Mouse (Mus musculus): ENCODE data around the gene Negr1.

The Negr1 gene

GRCm38 (mm10) chr3:156896552-156896951 lies 335.0 kb downstream of the Negr1 start:
- no peak for DNase-seq (ENCODE audit: inconsistent age in 2 of 2, low spot score in 1 of 2)

- no peak for DNase-seq (ENCODE audit: inconsistent age in 2 of 2, low spot score in 1 of 2)
Observed at GRCm38 (mm10) chr3:156901140-156901539, 339.5 kb downstream of the Negr1 start.

DNA sequence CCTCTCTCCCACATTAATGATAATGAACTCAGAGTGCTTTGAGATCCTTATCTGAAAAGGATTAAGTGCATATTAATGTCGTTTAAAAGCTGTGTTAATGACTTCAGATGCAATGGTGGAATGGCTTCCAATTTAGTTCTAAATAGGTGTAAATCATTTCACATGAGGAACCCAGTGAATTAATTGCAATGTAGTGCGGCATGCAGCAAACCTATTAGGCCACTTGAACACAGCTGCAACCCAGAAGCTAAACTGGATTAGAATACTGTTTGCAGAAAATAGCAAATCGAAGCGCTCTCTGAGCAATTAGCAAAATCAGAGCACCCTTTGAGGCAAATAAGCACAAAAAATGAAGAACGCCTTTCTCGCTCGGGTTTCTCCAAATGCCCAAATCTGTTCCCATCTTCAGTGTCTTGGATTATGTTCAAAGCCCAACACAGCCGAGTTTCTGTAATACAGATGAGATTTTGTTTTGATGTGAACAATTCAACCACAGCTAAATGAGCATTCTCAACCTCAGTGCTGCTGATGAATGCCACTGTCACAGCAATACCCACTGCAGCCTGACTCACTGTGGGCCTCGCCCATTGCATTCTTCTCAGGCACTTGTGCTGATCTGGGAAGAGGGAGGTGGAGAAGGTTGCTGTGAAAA lies 342.5 kb downstream of the Negr1 start:
- no peak for DNase-seq (ENCODE audit: inconsistent age in 2 of 2, low spot score in 1 of 2)

GRCm38 (mm10) chr3:156912816-156913215 lies 351.2 kb downstream of the Negr1 start:
- peak in 1 of 2 experiments; percentile 45 for DNase-seq (ENCODE audit: inconsistent age in 2 of 2, low spot score in 1 of 2)

DNA sequence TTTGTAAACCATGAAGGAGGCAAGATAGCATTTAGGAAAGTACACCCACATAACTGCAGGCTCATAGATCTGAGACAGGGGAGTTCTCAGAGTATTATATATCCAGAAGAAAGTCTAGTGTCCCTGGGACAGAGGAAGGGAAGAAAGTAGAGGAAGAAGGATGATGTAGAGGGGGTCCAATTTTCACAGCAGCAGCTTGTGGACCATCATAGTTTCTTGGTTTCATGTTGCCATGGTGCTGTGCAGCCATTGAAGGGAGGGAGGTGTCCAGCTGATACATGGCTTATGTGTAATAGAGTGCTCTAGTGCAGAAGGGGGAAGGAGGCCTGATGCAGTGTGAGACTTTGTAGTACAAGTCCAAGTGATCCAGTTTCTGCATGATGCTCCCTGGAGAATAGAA lies 359.8 kb downstream of the Negr1 start:
- DNase-seq (ENCODE audit: inconsistent age in 2 of 2, low spot score in 1 of 2) = no peak

DNA sequence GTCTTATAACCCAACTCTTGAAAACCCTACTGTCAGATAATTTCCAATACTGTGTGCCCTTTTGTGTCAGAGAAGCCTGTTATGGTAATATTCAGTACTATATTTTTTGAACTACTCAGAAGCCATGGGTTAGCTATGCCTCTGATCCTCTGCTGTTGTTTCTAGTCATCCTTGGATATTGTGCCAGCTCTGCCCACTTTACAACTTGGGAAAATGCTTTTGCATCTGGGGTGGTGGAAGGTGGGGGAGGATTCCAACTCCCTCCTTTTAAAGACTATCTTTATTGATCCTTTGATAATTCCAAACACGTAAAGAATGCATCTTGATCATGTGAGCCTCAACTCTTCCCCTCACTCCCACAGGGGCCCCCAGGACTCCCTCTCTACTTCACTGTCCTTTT lies 361.6 kb downstream of the Negr1 start:
- no peak for DNase-seq (ENCODE audit: inconsistent age in 2 of 2, low spot score in 1 of 2)

DNA sequence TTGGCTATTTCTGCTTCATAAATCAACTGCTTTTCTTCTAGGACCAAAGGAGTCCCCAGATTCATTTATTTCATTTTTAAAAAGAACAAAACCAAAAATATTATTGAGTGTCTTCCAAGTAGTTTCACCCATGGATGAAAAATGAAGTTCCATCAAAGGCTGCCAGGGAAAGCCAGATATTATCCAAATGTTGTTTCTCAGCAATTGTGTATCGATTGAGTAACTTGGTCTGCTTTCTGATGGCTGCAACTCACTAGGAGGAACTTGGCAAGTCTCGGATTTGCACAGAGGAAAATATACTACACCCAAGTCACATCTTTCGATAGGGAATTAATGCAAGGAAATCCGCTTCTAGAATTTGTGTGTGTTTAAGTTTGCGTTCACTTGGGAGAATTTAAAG lies 363.5 kb downstream of the Negr1 start:
- no peak for DNase-seq (ENCODE audit: inconsistent age in 2 of 2, low spot score in 1 of 2)

GRCm38 (mm10) chr3:156928396-156929061 lies 366.9 kb downstream of the Negr1 start:
- no peak for DNase-seq (ENCODE audit: inconsistent age in 2 of 2, low spot score in 1 of 2)

DNA sequence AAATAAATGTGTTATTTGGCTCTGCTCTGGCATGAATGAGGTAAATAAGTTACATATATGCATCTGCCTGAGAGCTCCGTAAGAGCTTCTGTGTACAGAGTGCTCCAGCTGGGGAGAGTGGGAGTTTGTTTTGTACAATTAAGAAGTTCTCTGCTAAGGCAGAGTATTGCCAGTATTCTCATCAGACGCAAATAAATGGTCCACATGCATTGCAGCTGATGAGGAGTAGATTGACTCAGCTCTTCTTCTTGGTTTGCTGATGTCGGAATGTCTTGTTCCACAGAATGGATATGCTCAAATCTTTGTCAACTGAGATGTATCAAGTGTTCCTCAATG lies 367.4 kb downstream of the Negr1 start:
- DNase-seq (ENCODE audit: inconsistent age in 2 of 2, low spot score in 1 of 2) = no peak

DNA sequence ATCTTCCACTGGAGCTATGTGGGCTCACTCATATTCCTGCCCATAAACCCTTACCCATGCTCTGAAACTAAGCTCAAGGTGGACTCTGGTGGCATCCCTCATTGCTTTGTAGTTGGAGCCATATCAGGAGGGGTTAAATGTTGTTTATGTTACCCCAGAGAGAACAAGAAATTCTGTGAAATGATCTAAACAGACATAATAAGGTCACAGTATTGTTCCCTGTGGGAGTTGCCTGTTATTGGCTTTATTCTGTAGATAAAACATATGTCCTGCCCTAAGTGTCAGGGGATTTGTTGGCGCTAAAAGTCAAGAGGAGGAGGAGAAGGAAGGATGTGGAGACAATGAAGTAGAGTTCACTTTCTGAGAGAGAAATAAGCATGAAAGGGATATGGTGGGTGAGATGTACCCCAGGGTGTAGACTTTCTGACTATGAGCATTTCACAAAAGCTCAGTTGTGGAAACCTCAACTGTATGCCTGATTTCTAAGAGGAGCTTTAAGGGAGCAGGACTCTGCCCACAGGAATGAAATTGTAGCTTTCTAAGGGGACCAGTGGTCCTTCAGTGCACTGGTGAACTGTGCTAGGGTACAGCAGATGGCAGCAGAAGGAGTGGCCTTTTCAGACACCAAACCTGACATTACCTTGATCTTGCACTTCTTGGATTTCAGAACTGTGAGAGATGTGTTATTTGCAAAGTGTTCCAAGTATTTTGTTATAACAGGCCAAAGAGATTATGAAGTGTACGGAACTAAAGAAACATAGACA lies 368.3 kb downstream of the Negr1 start:
- DNase-seq (ENCODE audit: inconsistent age in 2 of 2, low spot score in 1 of 2) = no peak

- DNase-seq (ENCODE audit: inconsistent age in 2 of 2, low spot score in 1 of 2) = no peak
Observed at GRCm38 (mm10) chr3:156931011-156931410, 369.4 kb downstream of the Negr1 start.

- DNase-seq (ENCODE audit: inconsistent age in 2 of 2, low spot score in 1 of 2) = no peak
Observed at GRCm38 (mm10) chr3:156931540-156931939, 369.9 kb downstream of the Negr1 start.

DNA sequence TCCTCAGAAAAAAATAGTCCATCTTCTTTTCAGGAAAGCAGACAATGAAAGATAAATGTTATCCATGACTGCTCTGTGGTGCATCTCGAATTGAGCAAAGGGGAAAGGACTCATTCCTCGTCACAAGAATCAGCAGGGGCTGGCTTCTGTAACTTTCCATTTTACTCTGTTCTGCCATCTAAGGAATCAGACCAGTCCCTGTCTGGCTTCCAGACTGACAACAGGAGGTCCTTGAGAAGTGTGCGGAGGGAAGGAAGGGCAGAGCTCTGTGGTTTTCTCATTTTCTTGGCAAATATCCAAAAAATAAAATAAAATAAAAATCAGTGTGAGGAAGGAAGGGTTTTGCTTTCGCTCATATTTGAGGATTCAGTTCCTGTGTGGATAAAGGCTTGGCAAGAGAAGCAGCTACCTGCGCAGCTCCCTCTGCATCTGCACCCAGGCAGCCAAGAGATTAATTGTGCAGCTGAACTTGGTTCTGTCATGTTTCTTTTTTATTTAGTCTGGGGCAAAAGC lies 373.2 kb downstream of the Negr1 start:
- DNase-seq (ENCODE audit: inconsistent age in 2 of 2, low spot score in 1 of 2) = no peak

GRCm38 (mm10) chr3:156947404-156947803 lies 385.8 kb downstream of the Negr1 start:
- no peak for DNase-seq (ENCODE audit: inconsistent age in 2 of 2, low spot score in 1 of 2)

GRCm38 (mm10) chr3:156952970-156953369 lies 391.4 kb downstream of the Negr1 start:
- DNase-seq (ENCODE audit: inconsistent age in 2 of 2, low spot score in 1 of 2) = no peak

DNA sequence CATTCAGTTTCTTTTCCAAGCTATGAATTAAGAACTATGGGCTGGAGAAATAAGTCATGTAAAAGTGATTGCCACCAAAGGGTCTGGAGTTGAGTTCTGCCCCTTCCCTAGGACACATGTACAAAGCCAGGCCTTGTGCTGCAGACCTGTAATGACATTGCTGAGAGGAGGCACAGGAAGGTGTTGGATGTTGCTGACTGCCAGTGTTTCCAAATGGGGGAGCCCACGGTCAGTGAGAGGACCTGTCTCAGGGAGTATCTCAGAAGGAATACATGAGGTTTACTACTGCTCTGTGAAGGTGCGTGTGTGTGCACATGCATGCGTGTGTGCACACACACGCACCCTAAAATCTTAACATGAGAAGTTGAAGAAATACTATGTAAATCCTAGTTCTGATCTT lies 393.5 kb downstream of the Negr1 start:
- no peak for DNase-seq (ENCODE audit: inconsistent age in 2 of 2, low spot score in 1 of 2)

GRCm38 (mm10) chr3:156958640-156959039 lies 397.0 kb downstream of the Negr1 start:
- no peak for DNase-seq (ENCODE audit: inconsistent age in 2 of 2, low spot score in 1 of 2)

GRCm38 (mm10) chr3:156968764-156969163 lies 407.2 kb downstream of the Negr1 start:
- peak in 1 of 2 experiments; percentile 34 for DNase-seq (ENCODE audit: inconsistent age in 2 of 2, low spot score in 1 of 2)

- no peak for DNase-seq (ENCODE audit: inconsistent age in 2 of 2, low spot score in 1 of 2)
Observed at GRCm38 (mm10) chr3:156971104-156971503, 409.5 kb downstream of the Negr1 start.

GRCm38 (mm10) chr3:156976816-156977215 lies 415.2 kb downstream of the Negr1 start:
- DNase-seq (ENCODE audit: inconsistent age in 2 of 2, low spot score in 1 of 2) = no peak

DNA sequence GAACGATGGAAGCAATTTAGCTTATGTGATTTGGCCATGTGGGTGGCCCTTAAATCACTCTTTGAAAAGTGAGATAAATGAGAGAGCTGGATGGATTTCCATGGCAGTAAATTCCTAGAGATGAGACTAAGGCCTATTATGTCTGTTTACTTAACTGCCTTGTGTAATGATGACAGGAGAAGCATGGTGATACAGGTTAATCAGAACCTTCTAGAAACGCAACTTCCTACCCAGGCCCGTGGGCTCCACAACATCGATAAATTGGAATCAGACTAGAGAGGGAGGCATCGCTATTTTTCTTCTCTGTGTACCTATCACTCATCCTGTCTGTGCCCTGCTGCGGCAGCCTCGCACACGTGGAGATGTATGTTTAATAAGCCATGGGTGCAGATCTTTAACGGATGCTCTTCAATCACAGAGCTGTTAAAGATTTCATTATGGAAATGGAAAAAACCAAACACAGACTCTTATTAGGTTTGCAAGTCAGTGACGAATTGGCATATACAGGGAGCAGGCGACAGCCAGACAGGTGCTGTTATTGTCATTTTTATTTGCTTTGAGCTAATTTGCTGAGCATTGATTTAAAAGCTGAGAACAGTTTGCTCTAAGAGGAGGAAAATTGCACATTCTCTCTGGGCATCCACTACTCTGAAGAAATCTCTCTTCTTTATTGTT lies 418.6 kb downstream of the Negr1 start:
- no peak for DNase-seq (ENCODE audit: inconsistent age in 2 of 2, low spot score in 1 of 2)

Measured in adrenal gland, adult (tissue).